Mouse (Mus musculus) erythroblast, embryonic 14.5 days (primary cell): ENCODE results near the gene Efcab5.

Experiments
- GATA1 ChIP-seq: IDR thresholded peaks from 2 replicates; pipeline ENCODE4 v1.6.1; 2012; ENCODE audit warnings: low read length, inconsistent platforms, mixed read lengths
- TAL1 ChIP-seq: IDR thresholded peaks from 3 replicates; pipeline ENCODE4 v1.6.1; 2012; ENCODE audit warnings: low read length, inconsistent platforms, mixed read lengths

DNA sequence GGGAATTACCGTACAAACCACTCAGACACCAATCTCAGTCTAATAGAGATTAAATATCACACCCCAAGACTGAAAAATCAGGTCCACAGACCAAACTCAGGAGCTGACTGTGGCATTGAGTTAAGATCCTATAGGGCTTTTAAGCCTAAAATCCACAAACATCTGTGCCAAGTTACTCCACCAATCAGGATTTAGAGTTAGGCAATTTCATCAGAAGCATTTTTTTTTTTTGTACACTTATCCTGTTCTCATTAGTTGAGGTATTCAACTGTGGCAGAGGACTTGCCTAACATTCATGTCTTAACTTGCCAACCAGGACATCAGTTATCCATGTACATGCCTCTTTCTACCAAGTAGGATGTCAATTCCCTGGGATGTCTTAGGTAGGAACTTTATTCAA, 109.4 kb downstream of the Efcab5 start:
- TF ChIP-seq GATA1: no peak
- no peak for TF ChIP-seq TAL1
